Mouse (Mus musculus): ENCODE results near the gene Olfml3. TPM values are rescaled to one million over a fixed set of nuclear protein-coding genes. Genes with fewer than 3 reads are reported as not detected.

Gene Olfml3
- 0.03 and 0.10 TPM in 2 replicates for polyA plus RNA-seq (2012)

GRCm38 (mm10) chr3:103737778-103738571 lies at the start of gene Olfml3:
TSS of gene Olfml3 (minus strand) at chr3:103738001.

GRCm38 (mm10) chr3:103739329-103739728 lies 1.5 kb upstream of the Olfml3 start, which contains the start of gene Gm10964:
TSS of gene Gm10964 (plus strand) at chr3:103739366.

Other genes with a start within 250 kb of the Olfml3 start
- not detected in 2 replicates for gene Syt6, start 162.8 kb downstream of the Olfml3 start, polyA plus RNA-seq (2012)
- gene Atg4a-ps, start 91.9 kb downstream of the Olfml3 start, polyA plus RNA-seq (2012), result 0.03 TPM in 1 of 2 replicates, not detected in the other
- gene Gm10964, start 1.4 kb upstream of the Olfml3 start, polyA plus RNA-seq (2012), result not detected in 2 replicates
- 47.1 and 56.4 TPM in 2 replicates for gene Hipk1, start 53.6 kb upstream of the Olfml3 start, polyA plus RNA-seq (2012)
- 2.8 and 4.4 TPM in 2 replicates for gene Dclre1b, start 71.4 kb upstream of the Olfml3 start, polyA plus RNA-seq (2012)
- 3.8 and 4.4 TPM in 2 replicates for gene Ap4b1, start 71.5 kb upstream of the Olfml3 start, polyA plus RNA-seq (2012)
- gene Gm43064, start 71.6 kb upstream of the Olfml3 start, polyA plus RNA-seq (2012), result 0.08 and 0.28 TPM in 2 replicates
- 0.28 TPM in 1 of 2 replicates, not detected in the other for gene Bcl2l15, start 94.6 kb upstream of the Olfml3 start, polyA plus RNA-seq (2012)
- 3.9 and 6.0 TPM in 2 replicates for gene Ptpn22, start 121.8 kb upstream of the Olfml3 start, polyA plus RNA-seq (2012)
- 25.5 and 29.1 TPM in 2 replicates for gene Rsbn1, start 176.1 kb upstream of the Olfml3 start, polyA plus RNA-seq (2012)
- 15.3 and 17.8 TPM in 2 replicates for gene Phtf1, start 230.1 kb upstream of the Olfml3 start, polyA plus RNA-seq (2012)